Mouse (Mus musculus) heart, adult 2 months (tissue): ENCODE measurements around the gene 1700025G04Rik. TPM values are rescaled to one million over a fixed set of nuclear protein-coding genes. Genes with fewer than 3 reads are reported as not detected.

Source experiments
- DNase-seq, 2 experiments: peaks; one replicate each; pipeline ENCODE4 v3.0.0; 2021
- H3K27ac ChIP-seq: fragments of 200-600 bp; 2 replicates; pipeline ENCODE4 v1.8.1; 2022
- H3K27me3 ChIP-seq: fragments of 200-500 bp; 2 replicates; pipeline ENCODE4 v1.6.1; 2012; ENCODE audit warnings: mild to moderate bottlenecking, low read length, inconsistent platforms, mixed read lengths; ENCODE audit not compliant: control insufficient read depth, insufficient read depth
- H3K36me3 ChIP-seq: fragments of 200-500 bp; 2 replicates; pipeline ENCODE4 v1.6.1; 2012; ENCODE audit warnings: low read length, inconsistent platforms; ENCODE audit not compliant: control insufficient read depth, insufficient read depth
- H3K4me1 ChIP-seq: fragments of 200-500 bp; 2 replicates; pipeline ENCODE4 v1.6.1; 2011; ENCODE audit warnings: low read length; ENCODE audit not compliant: control insufficient read depth, insufficient read depth
- H3K4me3 ChIP-seq: fragments of 200-600 bp; 2 replicates; pipeline ENCODE4 v1.8.1; 2022
- H3K79me2 ChIP-seq: fragments of 200-500 bp; replicated peaks from 2 replicates; pipeline ENCODE4 v1.6.1; 2012; ENCODE audit warnings: mild to moderate bottlenecking, inconsistent platforms, low read length, moderate library complexity, mixed read lengths; ENCODE audit not compliant: control insufficient read depth, insufficient read depth
- H3K9ac ChIP-seq: fragments of 200-500 bp; 2 replicates; pipeline ENCODE4 v1.6.1; 2012; ENCODE audit warnings: low read depth, mild to moderate bottlenecking, control low read depth, inconsistent platforms, low read length, mixed read lengths
- CTCF ChIP-seq: fragments of 200-600 bp; IDR thresholded peaks from 2 replicates; pipeline ENCODE4 v1.8.1; 2022; ENCODE audit warnings: antibody characterized with exemption, mild to moderate bottlenecking, moderate library complexity
- EP300 ChIP-seq: fragments of 200-500 bp; IDR thresholded peaks from 2 replicates; pipeline ENCODE4 v1.6.1; 2011; ENCODE audit warnings: low read depth, low read length, control low read depth; ENCODE audit not compliant: insufficient read depth
- POLR2A ChIP-seq: fragments of 200-500 bp; IDR thresholded peaks from 2 replicates; pipeline ENCODE4 v1.6.1; 2011; ENCODE audit warnings: mild to moderate bottlenecking, low read depth, low read length, control low read depth; ENCODE audit not compliant: insufficient read depth
- WGBS: fragments of 180-500 bp; shearing (Covaris S2); methylation state at CpG from one replicate; pipeline ENCODE4 v1.1.7; 2018; 5-methylcytosine and 5-hydroxymethylcytosine counted together
- intact Hi-C: fragments of 180-260 bp; cut with DNase I; formaldehyde crosslinking; loops from one replicate; pipeline ENCODE4 v1.15.1; 2025
- polyA plus RNA-seq: library from polyadenylated mRNA; depleted of rRNA; stranded (reverse); fragments of >200 nt; gene quantifications from 2 replicates; pipeline ENCODE4 v1.2.3, GENCODE M21; 2012
- total RNA-seq, 2 experiments: library from RNA; stranded (reverse); gene quantifications; 2 replicates each; pipeline ENCODE4 v1.2.3; 2021

Gene 1700025G04Rik
- total and polyA plus RNA-seq, 3 experiments: 11.0 to 46.1 (median 40.4) TPM

GRCm38 (mm10) chr1:151887631-151888030, 202.3 kb downstream of the 1700025G04Rik start:
- DNase-seq: no peak
- H3K27me3 ChIP-seq: no peaks in the 10 kb centered on the region
- H3K9ac ChIP-seq: no peak overlapping the region
- no peaks in the 10 kb centered on the region for H3K36me3 ChIP-seq
- no peak overlapping the region for H3K27ac ChIP-seq
- 54% methylated on average over 5 of the region's 5 CpGs for WGBS
- intact Hi-C loops: no loop called here
- H3K4me3 ChIP-seq: no peak overlapping the region
- H3K79me2 ChIP-seq: no peaks in the 10 kb centered on the region
- H3K4me1 ChIP-seq: peaks cover 6% of the 10 kb centered on the region
- TF ChIP-seq POLR2A: no peak
- TF ChIP-seq EP300: no peak
- TF ChIP-seq CTCF: no peak

GRCm38 (mm10) chr1:151887126-151887525, 202.8 kb downstream of the 1700025G04Rik start:
- Histone ChIP-seq H3K79me2 (no peaks in the 10 kb centered on the region), H3K36me3 (no peaks in the 10 kb centered on the region), H3K27me3 (no peaks in the 10 kb centered on the region), H3K4me3 (no peak overlapping the region), H3K4me1 (peaks cover 6% of the 10 kb centered on the region), H3K27ac (no peak overlapping the region), H3K9ac (no peak overlapping the region)
- intact Hi-C loops: no loop called here
- TF ChIP-seq POLR2A (no peak), CTCF (no peak), EP300 (no peak)
- no peak for DNase-seq
- WGBS: 73% methylated on average over 10 of the region's 10 CpGs

- no peaks in the 10 kb centered on the region for H3K36me3 ChIP-seq
- no peak overlapping the region for H3K27ac ChIP-seq
- no peaks in the 10 kb centered on the region for H3K79me2 ChIP-seq
- no peak for DNase-seq
- WGBS: 71% methylated on average over 2 of the region's 2 CpGs
- no peaks in the 10 kb centered on the region for H3K27me3 ChIP-seq
- no peak overlapping the region for H3K4me3 ChIP-seq
- H3K9ac ChIP-seq: no peak overlapping the region
- TF ChIP-seq CTCF (no peak), EP300 (no peak), POLR2A (no peak)
- peaks cover 6% of the 10 kb centered on the region for H3K4me1 ChIP-seq
- intact Hi-C loops: no loop called here
Measured at GRCm38 (mm10) chr1:151886171-151886570, 203.8 kb downstream of the 1700025G04Rik start.

- H3K4me1 ChIP-seq: peaks cover 3% of the 10 kb centered on the region; the same call in 1 of the 2 replicates
- TF ChIP-seq CTCF (no peak), POLR2A (no peak), EP300 (no peak)
- H3K27ac ChIP-seq: no peak overlapping the region
- intact Hi-C loops: no loop called here
- no peak for DNase-seq
- H3K79me2 ChIP-seq: no peaks in the 10 kb centered on the region
- H3K27me3 ChIP-seq: no peaks in the 10 kb centered on the region
- 80% methylated on average over 1 of the region's 1 CpGs for WGBS
- no peak overlapping the region for H3K9ac ChIP-seq
- H3K36me3 ChIP-seq: no peaks in the 10 kb centered on the region
- H3K4me3 ChIP-seq: no peak overlapping the region
Measured at GRCm38 (mm10) chr1:151881253-151881652, 208.7 kb downstream of the 1700025G04Rik start.

- no peak overlapping the region for H3K9ac ChIP-seq
- no peaks in the 10 kb centered on the region for H3K79me2 ChIP-seq
- no peak overlapping the region for H3K4me3 ChIP-seq
- no peak for DNase-seq
- H3K27ac ChIP-seq: no peak overlapping the region
- H3K36me3 ChIP-seq: no peaks in the 10 kb centered on the region
- no peak for TF ChIP-seq EP300
- no peak for TF ChIP-seq POLR2A
- TF ChIP-seq CTCF: no peak
- intact Hi-C loops: no loop called here
- H3K27me3 ChIP-seq: no peaks in the 10 kb centered on the region
- 77% methylated on average over 5 of the region's 5 CpGs for WGBS
- H3K4me1 ChIP-seq: peaks cover 3% of the 10 kb centered on the region; the same call in 1 of the 2 replicates
Measured at GRCm38 (mm10) chr1:151880731-151881130, 209.2 kb downstream of the 1700025G04Rik start.

- no peak for DNase-seq
- Histone ChIP-seq H3K4me3 (no peak overlapping the region), H3K36me3 (no peaks in the 10 kb centered on the region), H3K79me2 (no peaks in the 10 kb centered on the region), H3K4me1 (peaks cover 3% of the 10 kb centered on the region; the same call in 1 of the 2 replicates), H3K9ac (no peak overlapping the region), H3K27me3 (no peaks in the 10 kb centered on the region), H3K27ac (no peak overlapping the region)
- WGBS: 81% methylated on average over 13 of the region's 13 CpGs
- no peak for TF ChIP-seq EP300
- TF ChIP-seq CTCF: no peak
- no peak for TF ChIP-seq POLR2A
- intact Hi-C loops: no loop called here
Measured at GRCm38 (mm10) chr1:151879966-151880365, 210.0 kb downstream of the 1700025G04Rik start.
